In the genomic region with DNA sequence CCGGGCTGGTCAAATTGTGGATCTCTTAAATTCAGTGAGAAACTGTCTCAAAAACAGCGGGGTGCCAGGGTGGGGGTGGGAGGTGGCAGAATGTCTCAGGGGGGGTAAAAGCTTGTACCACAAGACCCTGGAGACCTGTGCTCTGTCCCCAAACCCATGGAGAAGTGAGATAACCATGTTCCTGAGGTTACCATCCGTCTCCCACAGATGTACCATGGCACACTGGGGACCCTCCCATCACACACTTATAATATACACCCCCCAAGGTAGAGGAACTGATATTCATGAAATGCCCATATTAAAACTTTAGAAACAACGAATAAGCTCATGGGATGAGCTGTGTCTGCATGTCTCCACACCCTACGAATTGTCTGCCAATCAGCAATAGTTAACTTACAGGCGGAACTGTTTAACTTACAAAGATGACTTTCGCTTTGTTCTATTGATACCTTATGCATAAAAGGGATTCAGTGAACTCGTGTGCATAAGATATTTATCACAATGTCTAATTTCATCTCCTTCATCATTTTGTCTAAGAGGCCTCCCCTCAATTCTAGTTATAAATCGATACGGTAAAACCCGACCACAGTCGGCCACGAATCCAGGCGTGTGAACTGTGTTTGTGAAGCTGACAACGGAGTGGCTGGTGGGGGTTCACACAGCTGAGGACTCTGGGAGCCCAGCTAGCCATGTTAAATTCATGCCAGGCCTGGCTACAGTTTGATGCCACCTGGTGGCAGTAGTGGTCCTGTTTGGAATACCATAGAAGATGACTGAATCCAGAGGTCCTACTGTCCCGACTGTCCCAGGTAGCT, we compare ENCODE assay signal across 8 mouse cellular contexts. TPM values are rescaled to one million over a fixed set of nuclear protein-coding genes. Genes with fewer than 3 reads are reported as not detected.
DNase-seq lines count a peak whose midpoint lies in the region; ATAC-seq lines count a peak whose summit lies in the region.

No protein-coding gene starts in this region.

- intact Hi-C loops in gastrocnemius, postnatal 36 days (cut with DNase I) = no loop called here
- intact Hi-C loops in left cerebral cortex, postnatal 25 days (cut with DNase I) = loop anchor here (10.0 kb wide), 1 partner anchor 497 kb away; no protein-coding TSS in a partner anchor

- 23% methylated on average over 16 of the region's 16 CpGs for WGBS in intestine, embryonic 16.5 days

- peak overlapping the region; percentile 40; the same call in 1 of the 2 replicates for H3K9ac ChIP-seq in intestine, embryonic 16.5 days (ENCODE audit: low read depth, low read length)

- H3K27ac ChIP-seq in intestine, embryonic 16.5 days (ENCODE audit: low read length) = no peak overlapping the region

- H3K9me3 ChIP-seq in intestine, embryonic 16.5 days (ENCODE audit: control insufficient read depth, low read length) = no peaks in the 10 kb centered on the region

- H3K36me3 ChIP-seq in intestine, embryonic 16.5 days (ENCODE audit: control insufficient read depth, insufficient read depth, low read length) = no peaks in the 10 kb centered on the region

- H3K27me3 ChIP-seq in intestine, embryonic 16.5 days (replicated peaks; ENCODE audit: control insufficient read depth, insufficient read depth, low read length) = no peaks in the 10 kb centered on the region

- peak overlapping the region; percentile 36 for H3K4me2 ChIP-seq in intestine, embryonic 16.5 days (ENCODE audit: low read depth, low read length)

- DNase-seq in adrenal gland, adult 2 months = peak; percentile 73
- DNase-seq in embryo, embryonic 11.5 days (ENCODE audit: low read depth, low spot score) = peak; percentile 56
- peak; percentile 43 to 52 for DNase-seq in gastrocnemius, postnatal 36 days
- DNase-seq in left cerebral cortex, postnatal 25 days (ENCODE audit: low spot score in 2 of 2) = peak; percentile 78 to 88
- DNase-seq in mesoderm, embryonic 11.5 days (ENCODE audit: low read depth, low spot score) = peak; percentile 75
- peak; percentile 77 for DNase-seq in right cerebral cortex, postnatal 4 days
- DNase-seq in c-Kit-positive CD71-positive TER-119-positive erythroid progenitor cells, embryonic 14.5 days (ENCODE audit: low spot score) = no peak

- H3K4me1 ChIP-seq in intestine, embryonic 16.5 days (ENCODE audit: control insufficient read depth, insufficient read depth, low read length) = no peaks in the 10 kb centered on the region

- H3K4me3 ChIP-seq in intestine, embryonic 16.5 days (ENCODE audit: low read length) = peak overlapping the region; percentile 25

- peak; percentile 91 for ATAC-seq in intestine, embryonic 16.5 days

RNA-seq across cellular contexts. Expression of gene Bend3, which starts 26.6 kb away (rescaled TPM):
- 1 to 10 TPM; 5.6 to 7.8 TPM for total RNA-seq in adrenal gland, adult 2 months (2021)
- 3.1 and 3.4 TPM in 2 replicates for polyA plus RNA-seq in adrenal gland, adult 2 months (2012; rRNA removed)
- total RNA-seq in gastrocnemius, postnatal 36 days (2021) = 1 to 10 TPM; 3.6 to 4.9 TPM
- 2.1 and 2.2 TPM in 2 replicates for polyA plus RNA-seq in intestine, embryonic 16.5 days (2015; fragmentation: Nextera tagmentation; extraction: Ambion mirVana)
- 1 to 10 TPM; 4.3 to 5.9 TPM for total RNA-seq in left cerebral cortex, postnatal 25 days (2021)
